Comparison of ENCODE assay signal across 8 mouse cellular contexts in genomic region chr17:17402222-17403004, GRCm38 (mm10). TPM values are rescaled to one million over a fixed set of nuclear protein-coding genes. Genes with fewer than 3 reads are reported as not detected.
DNase-seq lines count a peak whose midpoint lies in the region; ATAC-seq and TF ChIP-seq lines count a peak whose summit lies in the region.

Gene Lix1, plus strand, starts transcription at chr17:17402672.

- TF ChIP-seq CTCF in testis, adult 2 months (IDR thresholded peaks at IDR 0.05; ENCODE audit: control insufficient read depth, insufficient read depth, insufficient replicate concordance, low read depth, low read length), result peak; percentile 14; the same call in 1 of the 2 replicates
- TF ChIP-seq CTCF in liver, embryonic 14.5 days (IDR thresholded peaks at IDR 0.05; ENCODE audit: low read depth), result peak; percentile 28; the same call in 1 of the 2 replicates

- no peak within 1 kb of the TSS for H3K27ac ChIP-seq in testis, adult 2 months (ENCODE audit: control insufficient read depth, insufficient read depth, low read depth, low read length)
- H3K27ac ChIP-seq in embryonic facial prominence, embryonic 10.5 days (replicated peaks), result peak within 1 kb of the TSS; percentile 79
- H3K27ac ChIP-seq in heart, embryonic 14.5 days (replicated peaks in 1 of 2; ENCODE audit: control insufficient read depth in 1 of 2, insufficient read depth in 1 of 2, low read depth in 2 of 2, low read length in 2 of 2), result no peak within 1 kb of the TSS
- H3K27ac ChIP-seq in liver, embryonic 14.5 days, result no peak within 1 kb of the TSS

- no peak for TF ChIP-seq EP300 in liver, embryonic 14.5 days (IDR thresholded peaks at IDR 0.05; ENCODE audit: low read depth)

- DNase-seq in testis, postnatal 14 days (ENCODE audit: low spot score), result no peak
- peak; percentile 83 for DNase-seq in embryonic facial prominence, embryonic 10.5 days (ENCODE audit: low spot score)
- DNase-seq in kidney, postnatal 14 days, result peak; percentile 47
- no peak for DNase-seq in liver, embryonic 14.5 days (ENCODE audit: low read depth in 3 of 3, low spot score in 3 of 3)
- peak; percentile 21 for DNase-seq in ovary, postnatal 14 days (ENCODE audit: low spot score)
- DNase-seq in T-cell, adult 2 months (ENCODE audit: low spot score), result no peak

- H3K36me3 ChIP-seq in testis, adult 2 months (ENCODE audit: control insufficient read depth, insufficient read depth, low read length), result no peaks in the 10 kb centered on the region
- peaks cover 6% of the 10 kb centered on the region; the same call in 1 of the 2 replicates for H3K36me3 ChIP-seq in embryonic facial prominence, embryonic 10.5 days (replicated peaks)
- H3K36me3 ChIP-seq in heart, embryonic 14.5 days (ENCODE audit: control insufficient read depth, insufficient read depth, low read length), result no peaks in the 10 kb centered on the region
- H3K36me3 ChIP-seq in liver, embryonic 14.5 days (replicated peaks; ENCODE audit: control insufficient read depth, insufficient read depth, low read depth), result no peaks in the 10 kb centered on the region

- no peaks in the 10 kb centered on the region for H3K27me3 ChIP-seq in testis, adult 2 months (ENCODE audit: control insufficient read depth, insufficient read depth, low read length)
- no peaks in the 10 kb centered on the region for H3K27me3 ChIP-seq in embryonic facial prominence, embryonic 10.5 days (replicated peaks; ENCODE audit: low read depth, poor library complexity, severe bottlenecking)
- no peaks in the 10 kb centered on the region for H3K27me3 ChIP-seq in heart, embryonic 14.5 days (ENCODE audit: control insufficient read depth, insufficient read depth, low read length)
- no peaks in the 10 kb centered on the region for H3K27me3 ChIP-seq in liver, embryonic 14.5 days (ENCODE audit: control insufficient read depth, insufficient read depth, low read length)

- ATAC-seq in heart, embryonic 14.5 days (ENCODE audit: insufficient number of reproducible peaks, insufficient read depth, low FRiP score, low read depth), result no peak
- no peak for ATAC-seq in liver, embryonic 14.5 days (ENCODE audit: insufficient read depth)

- H3K9me3 ChIP-seq in embryonic facial prominence, embryonic 10.5 days, result no peaks in the 10 kb centered on the region
- H3K9me3 ChIP-seq in heart, embryonic 14.5 days (ENCODE audit: control insufficient read depth, low read length), result no peaks in the 10 kb centered on the region
- no peaks in the 10 kb centered on the region for H3K9me3 ChIP-seq in liver, embryonic 14.5 days (ENCODE audit: control insufficient read depth, low read length)

- H3K4me2 ChIP-seq in heart, embryonic 14.5 days (ENCODE audit: low read length), result peak within 1 kb of the TSS; percentile 44
- no peak within 1 kb of the TSS for H3K4me2 ChIP-seq in liver, embryonic 14.5 days (ENCODE audit: low read depth)

- H3K4me3 ChIP-seq in testis, adult 2 months (ENCODE audit: control insufficient read depth, low read depth, low read length), result no peak within 1 kb of the TSS
- H3K4me3 ChIP-seq in embryonic facial prominence, embryonic 10.5 days, result peak within 1 kb of the TSS; percentile 46
- no peak within 1 kb of the TSS for H3K4me3 ChIP-seq in heart, embryonic 14.5 days (ENCODE audit: control insufficient read depth in 1 of 2, insufficient read depth in 1 of 2, low read depth in 1 of 2, low read length in 2 of 2)
- H3K4me3 ChIP-seq in liver, embryonic 14.5 days (ENCODE audit: insufficient read depth in 1 of 2, low read depth in 2 of 2, low read length in 2 of 2), result no peak within 1 kb of the TSS

- TF ChIP-seq POLR2A in testis, adult 2 months (IDR thresholded peaks at IDR 0.05; ENCODE audit: control insufficient read depth, low read depth, low read length), result no peak

- 30% methylated on average over 6 of the region's 6 CpGs for WGBS in embryonic facial prominence, embryonic 10.5 days
- WGBS in heart, embryonic 14.5 days, result 30% methylated on average over 6 of the region's 6 CpGs
- 28% methylated on average over 6 of the region's 6 CpGs for WGBS in liver, embryonic 14.5 days (ENCODE audit: insufficient replicate concordance)

- no peak within 1 kb of the TSS for H3K9ac ChIP-seq in heart, embryonic 14.5 days (ENCODE audit: low read length)
- H3K9ac ChIP-seq in liver, embryonic 14.5 days (replicated peaks), result no peak within 1 kb of the TSS

- H3K4me1 ChIP-seq in testis, adult 2 months (ENCODE audit: control insufficient read depth, insufficient read depth, low read length), result no peaks in the 10 kb centered on the region
- H3K4me1 ChIP-seq in embryonic facial prominence, embryonic 10.5 days, result peaks cover 37% of the 10 kb centered on the region
- no peaks in the 10 kb centered on the region for H3K4me1 ChIP-seq in heart, embryonic 14.5 days (ENCODE audit: control insufficient read depth in 2 of 2, insufficient read depth in 2 of 2, low read length in 2 of 2)
- no peaks in the 10 kb centered on the region for H3K4me1 ChIP-seq in liver, embryonic 14.5 days (replicated peaks; ENCODE audit: control insufficient read depth in 2 of 2, insufficient read depth in 2 of 2, low read length in 1 of 2)

RNA-seq across cellular contexts. Expression of gene Lix1, which starts in this region (rescaled TPM):
- 0.52 and 0.54 TPM in 2 replicates for polyA plus RNA-seq in testis, adult 2 months (2012; rRNA removed)
- polyA plus RNA-seq in embryonic facial prominence, embryonic 10.5 days (2016; fragmentation: Nextera tagmentation; extraction: Ambion mirVana), result 74.4 and 83.9 TPM in 2 replicates
- polyA plus RNA-seq in heart, embryonic 14.5 days (2014; fragmentation: Nextera tagmentation; extraction: Ambion mirVana), result 2.8 and 4.3 TPM in 2 replicates
- polyA plus RNA-seq in liver, embryonic 14.5 days (2012; rRNA removed), result 0.04 and 0.16 TPM in 2 replicates
- 0.08 and 0.14 TPM in 2 replicates for polyA plus RNA-seq in liver, embryonic 14.5 days (2014; fragmentation: Nextera tagmentation; extraction: Ambion mirVana)

Comparison
In these comparisons a context has a peak if more than half of its experiments do, and no peak if none do; other contexts are left out.
1. RNA of gene Lix1 (polyA plus RNA-seq): 74.4 to 83.9 TPM in embryonic facial prominence, embryonic 10.5 days; 2.8 to 4.3 TPM in heart, embryonic 14.5 days, 0.52 to 0.54 TPM in testis, adult 2 months and 0.04 to 0.16 TPM in liver, embryonic 14.5 days; every median in the first group is over 10 times any median in the second.
2. DNase-seq: peak in embryonic facial prominence, embryonic 10.5 days (single experiment), kidney, postnatal 14 days (single experiment) and ovary, postnatal 14 days (single experiment); none in testis, postnatal 14 days (single experiment), liver, embryonic 14.5 days (0 of 3) and T-cell, adult 2 months (single experiment).